Mouse (Mus musculus) testis, adult 2 months (tissue): Measurements from ENCODE around the gene Dlg2. TPM values are rescaled to one million over a fixed set of nuclear protein-coding genes. Genes with fewer than 3 reads are reported as not detected.

Experiments
- H3K27ac ChIP-seq: fragments of 200-500 bp; 2 replicates; pipeline ENCODE4 v1.5.1; 2012; ENCODE audit warnings: low read depth, low read length; ENCODE audit not compliant: control insufficient read depth, insufficient read depth
- H3K27me3 ChIP-seq: fragments of 200-500 bp; 2 replicates; pipeline ENCODE4 v1.6.1; 2012; ENCODE audit warnings: mild to moderate bottlenecking, low read length, moderate library complexity; ENCODE audit not compliant: control insufficient read depth, insufficient read depth
- H3K36me3 ChIP-seq: fragments of 200-500 bp; 2 replicates; pipeline ENCODE4 v1.6.1; 2012; ENCODE audit warnings: mild to moderate bottlenecking, low read length; ENCODE audit not compliant: control insufficient read depth, insufficient read depth
- H3K4me1 ChIP-seq: fragments of 200-500 bp; 2 replicates; pipeline ENCODE4 v1.6.1; 2012; ENCODE audit warnings: low read length; ENCODE audit not compliant: control insufficient read depth, insufficient read depth
- H3K4me3 ChIP-seq: fragments of 200-500 bp; 2 replicates; pipeline ENCODE4 v1.5.1; 2012; ENCODE audit warnings: low read depth, mild to moderate bottlenecking, low read length, moderate library complexity, mixed read lengths; ENCODE audit not compliant: control insufficient read depth
- CTCF ChIP-seq: fragments of 200-500 bp; IDR thresholded peaks from 2 replicates; pipeline ENCODE4 v1.5.1; 2012; ENCODE audit warnings: low read depth, mild to moderate bottlenecking, inconsistent platforms, low read length, moderate library complexity; ENCODE audit not compliant: control insufficient read depth, insufficient read depth, insufficient replicate concordance
- POLR2A ChIP-seq: fragments of 200-500 bp; IDR thresholded peaks from 2 replicates; pipeline ENCODE4 v1.6.1; 2012; ENCODE audit warnings: low read depth, mild to moderate bottlenecking, inconsistent platforms, low read length, moderate library complexity; ENCODE audit not compliant: control insufficient read depth
- polyA plus RNA-seq: library from polyadenylated mRNA; depleted of rRNA; stranded (reverse); fragments of >200 nt; gene quantifications from 2 replicates; pipeline ENCODE4 v1.2.3, GENCODE M21; 2012

The Dlg2 gene
- polyA plus RNA-seq, 1 experiment = 13.3 TPM

GRCm38 (mm10) chr7:91810774-91811173 is 1334.3 kb downstream of the Dlg2 start:
- no peaks in the 10 kb centered on the region for H3K36me3 ChIP-seq
- no peak overlapping the region for H3K27ac ChIP-seq
- no peak overlapping the region for H3K4me3 ChIP-seq

DNA sequence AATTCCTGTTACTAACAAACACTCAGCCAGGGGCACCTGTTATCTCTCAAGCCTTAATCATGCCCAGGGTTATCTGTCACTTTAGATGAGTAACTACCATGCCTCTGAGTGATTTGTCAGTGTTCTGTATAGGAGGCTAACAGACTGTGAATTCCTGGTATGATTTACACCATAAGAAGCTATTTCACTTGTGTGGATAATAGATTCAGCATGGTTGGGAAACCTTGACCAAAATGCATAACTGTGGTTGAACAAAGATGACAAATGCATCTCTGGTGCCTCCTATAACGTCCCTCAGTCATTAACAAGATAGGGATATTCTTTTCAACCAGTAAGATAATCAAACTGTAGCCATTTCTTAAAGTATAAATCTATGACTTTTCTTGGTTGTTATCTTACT is 1341.5 kb downstream of the Dlg2 start:
- Histone ChIP-seq H3K27me3 (no peaks in the 10 kb centered on the region), H3K4me1 (no peaks in the 10 kb centered on the region), H3K27ac (no peak overlapping the region), H3K36me3 (no peaks in the 10 kb centered on the region), H3K4me3 (no peak overlapping the region)
- no peak for TF ChIP-seq CTCF
- TF ChIP-seq POLR2A = no peak

More at GRCm38 (mm10) chr7:91810774-91811173, 1334.3 kb downstream of the Dlg2 start:
- Histone ChIP-seq H3K4me1 (no peaks in the 10 kb centered on the region), H3K27me3 (no peaks in the 10 kb centered on the region)
- TF ChIP-seq POLR2A (no peak), CTCF (no peak)

GRCm38 (mm10) chr7:91832207-91832606 is 1355.7 kb downstream of the Dlg2 start:
- TF ChIP-seq POLR2A (no peak), CTCF (no peak)
- no peaks in the 10 kb centered on the region for H3K27me3 ChIP-seq
- no peaks in the 10 kb centered on the region for H3K36me3 ChIP-seq
- H3K4me3 ChIP-seq = no peak overlapping the region
- H3K4me1 ChIP-seq = no peaks in the 10 kb centered on the region
- H3K27ac ChIP-seq = no peak overlapping the region

- no peaks in the 10 kb centered on the region for H3K36me3 ChIP-seq
- H3K27me3 ChIP-seq = no peaks in the 10 kb centered on the region
- no peak overlapping the region for H3K27ac ChIP-seq
- no peak overlapping the region for H3K4me3 ChIP-seq
- TF ChIP-seq POLR2A (no peak), CTCF (no peak)
- H3K4me1 ChIP-seq = no peaks in the 10 kb centered on the region
Observed at GRCm38 (mm10) chr7:91845723-91846122, 1369.3 kb downstream of the Dlg2 start.

GRCm38 (mm10) chr7:91849364-91849763 is 1372.9 kb downstream of the Dlg2 start:
- TF ChIP-seq CTCF = no peak
- no peak for TF ChIP-seq POLR2A
- Histone ChIP-seq H3K36me3 (no peaks in the 10 kb centered on the region), H3K4me1 (no peaks in the 10 kb centered on the region), H3K27me3 (no peaks in the 10 kb centered on the region), H3K4me3 (no peak overlapping the region), H3K27ac (no peak overlapping the region)

DNA sequence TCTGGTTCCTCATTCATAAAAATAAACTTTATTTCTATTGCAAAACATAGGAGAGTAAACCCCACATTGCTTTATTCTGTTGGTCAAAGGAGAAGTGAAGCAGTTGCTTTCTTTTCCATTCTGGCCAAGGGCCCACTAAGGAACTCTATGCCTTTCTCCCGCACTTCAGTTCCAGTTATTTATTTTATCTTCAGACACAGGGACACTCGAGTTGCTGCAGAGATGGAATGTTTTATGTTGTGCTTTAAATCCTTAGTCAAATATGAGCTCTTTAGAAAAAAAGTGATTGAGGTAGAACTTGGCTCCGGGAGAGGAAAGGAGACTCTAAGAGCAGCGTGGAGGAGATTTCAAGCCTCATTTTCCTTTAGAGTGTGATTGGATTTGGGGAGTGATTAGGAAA is 1377.2 kb downstream of the Dlg2 start:
- Histone ChIP-seq H3K4me1 (no peaks in the 10 kb centered on the region), H3K36me3 (no peaks in the 10 kb centered on the region), H3K27ac (no peak overlapping the region), H3K4me3 (no peak overlapping the region), H3K27me3 (no peaks in the 10 kb centered on the region)
- TF ChIP-seq CTCF (no peak), POLR2A (no peak)

GRCm38 (mm10) chr7:91856931-91857330 is 1380.5 kb downstream of the Dlg2 start:
- Histone ChIP-seq H3K36me3 (no peaks in the 10 kb centered on the region), H3K27ac (no peak overlapping the region), H3K4me3 (no peak overlapping the region), H3K4me1 (no peaks in the 10 kb centered on the region), H3K27me3 (no peaks in the 10 kb centered on the region)
- TF ChIP-seq POLR2A (no peak), CTCF (no peak)
